Mouse (Mus musculus): Measurements from ENCODE around the gene Itga6.
A peak's percentile ranks its signal among the peaks of the same experiment; 100 is the strongest.

The Itga6 gene

GRCm38 (mm10) chr2:71730623-71731612, 14.5 kb upstream of the Itga6 start:
- no peak for DNase-seq (ENCODE audit: low read depth, low spot score)

GRCm38 (mm10) chr2:71734792-71735392, 10.5 kb upstream of the Itga6 start:
- DNase-seq (ENCODE audit: low read depth, low spot score) = no peak

GRCm38 (mm10) chr2:71735541-71736159, 9.8 kb upstream of the Itga6 start:
- DNase-seq (ENCODE audit: low read depth, low spot score) = no peak

- DNase-seq (ENCODE audit: low read depth, low spot score) = peak; percentile 66
Measured at GRCm38 (mm10) chr2:71736213-71736612, 9.2 kb upstream of the Itga6 start.

GRCm38 (mm10) chr2:71739173-71739860, 6.1 kb upstream of the Itga6 start:
- DNase-seq (ENCODE audit: low read depth, low spot score) = no peak

GRCm38 (mm10) chr2:71742557-71742956, 2.9 kb upstream of the Itga6 start:
- DNase-seq (ENCODE audit: low read depth, low spot score) = no peak

- no peak for DNase-seq (ENCODE audit: low read depth, low spot score)
Measured at GRCm38 (mm10) chr2:71743377-71743776, 2.0 kb upstream of the Itga6 start.

GRCm38 (mm10) chr2:71744320-71744719, 1.1 kb upstream of the Itga6 start:
- peak; percentile 48 for DNase-seq (ENCODE audit: low read depth, low spot score)

- peak; percentile 92 for DNase-seq (ENCODE audit: low read depth, low spot score)
Measured at GRCm38 (mm10) chr2:71744861-71745507, 432 bp upstream of the Itga6 start.

GRCm38 (mm10) chr2:71748451-71748850, 3.0 kb downstream of the Itga6 start:
- peak; percentile 48 for DNase-seq (ENCODE audit: low read depth, low spot score)

- DNase-seq (ENCODE audit: low read depth, low spot score) = peak; percentile 51
Measured at GRCm38 (mm10) chr2:71749367-71750086, 4.1 kb downstream of the Itga6 start.

- DNase-seq (ENCODE audit: low read depth, low spot score) = peak; percentile 70
Measured at GRCm38 (mm10) chr2:71750087-71750453, 4.7 kb downstream of the Itga6 start.

- peak; percentile 94 for DNase-seq (ENCODE audit: low read depth, low spot score)
Measured at GRCm38 (mm10) chr2:71751336-71751735, 5.9 kb downstream of the Itga6 start.

GRCm38 (mm10) chr2:71751863-71752262, 6.4 kb downstream of the Itga6 start:
- DNase-seq (ENCODE audit: low read depth, low spot score) = no peak

- DNase-seq (ENCODE audit: low read depth, low spot score) = no peak
Measured at GRCm38 (mm10) chr2:71752383-71752782, 7.0 kb downstream of the Itga6 start.

- no peak for DNase-seq (ENCODE audit: low read depth, low spot score)
Measured at GRCm38 (mm10) chr2:71753161-71753560, 7.7 kb downstream of the Itga6 start.

GRCm38 (mm10) chr2:71755748-71756147, 10.3 kb downstream of the Itga6 start:
- no peak for DNase-seq (ENCODE audit: low read depth, low spot score)

GRCm38 (mm10) chr2:71757098-71757497, 11.7 kb downstream of the Itga6 start:
- no peak for DNase-seq (ENCODE audit: low read depth, low spot score)

GRCm38 (mm10) chr2:71758591-71759531, 13.4 kb downstream of the Itga6 start:
- no peak for DNase-seq (ENCODE audit: low read depth, low spot score)

All from ZHBTc4 (cell line).